Mouse (Mus musculus) E14TG2a.4 (cell line): ENCODE results near the gene Nrp1.

ENCODE experiments used
- H3K27me3 ChIP-seq: 2 replicates; pipeline ENCODE4 v1.6.1; 2014; ENCODE audit warnings: low read length, control low read depth; ENCODE audit not compliant: insufficient read depth
- H3K36me3 ChIP-seq: 2 replicates; pipeline ENCODE4 v1.6.1; 2014; ENCODE audit warnings: low read length, control low read depth; ENCODE audit not compliant: insufficient read depth
- H3K4me1 ChIP-seq: replicated peaks from 2 replicates; pipeline ENCODE4 v1.6.1; 2014; ENCODE audit warnings: low read depth, low read length, control low read depth
- H3K4me3 ChIP-seq: replicated peaks from 2 replicates; pipeline ENCODE4 v1.5.1; 2014; ENCODE audit warnings: mild to moderate bottlenecking, low read length
- H3K9me3 ChIP-seq: 2 replicates; pipeline ENCODE4 v1.6.1; 2014; ENCODE audit warnings: low read length, control low read depth
- CTCF ChIP-seq: conservative IDR thresholded peaks from 2 replicates; pipeline ENCODE4 v1.5.1; 2014; ENCODE audit warnings: low read length
- NANOG ChIP-seq: IDR thresholded peaks from 2 replicates; pipeline ENCODE4 v1.6.1; 2014; ENCODE audit warnings: borderline replicate concordance, low read length, mixed read lengths
- POU5F1 ChIP-seq: IDR thresholded peaks from 2 replicates; pipeline ENCODE4 v1.6.1; 2014; ENCODE audit warnings: low read length, borderline replicate concordance

Gene Nrp1

GRCm38 (mm10) chr8:128397441-128397840, 39.0 kb downstream of the Nrp1 start:
- H3K36me3 ChIP-seq, result no peaks in the 10 kb centered on the region
- H3K27me3 ChIP-seq, result no peaks in the 10 kb centered on the region
- no peaks in the 10 kb centered on the region for H3K9me3 ChIP-seq
- H3K4me1 ChIP-seq, result no peaks in the 10 kb centered on the region
- TF ChIP-seq NANOG (no peak), POU5F1 (no peak), CTCF (no peak)
- H3K4me3 ChIP-seq, result no peak overlapping the region

GRCm38 (mm10) chr8:128398472-128399091, 40.2 kb downstream of the Nrp1 start:
- Histone ChIP-seq H3K9me3 (no peaks in the 10 kb centered on the region), H3K4me1 (no peaks in the 10 kb centered on the region), H3K27me3 (no peaks in the 10 kb centered on the region), H3K4me3 (no peak overlapping the region), H3K36me3 (no peaks in the 10 kb centered on the region)
- TF ChIP-seq CTCF (no peak), POU5F1 (no peak), NANOG (no peak)

- no peaks in the 10 kb centered on the region for H3K4me1 ChIP-seq
- H3K27me3 ChIP-seq, result no peaks in the 10 kb centered on the region
- H3K9me3 ChIP-seq, result no peaks in the 10 kb centered on the region
- H3K36me3 ChIP-seq, result no peaks in the 10 kb centered on the region
- no peak for TF ChIP-seq CTCF
- no peak for TF ChIP-seq POU5F1
- TF ChIP-seq NANOG, result no peak
- no peak overlapping the region for H3K4me3 ChIP-seq
These were observed 41.9 kb downstream of the Nrp1 start for GRCm38 (mm10) chr8:128400286-128400685.

- Histone ChIP-seq H3K27me3 (no peaks in the 10 kb centered on the region), H3K9me3 (no peaks in the 10 kb centered on the region), H3K4me3 (no peak overlapping the region), H3K36me3 (no peaks in the 10 kb centered on the region), H3K4me1 (no peaks in the 10 kb centered on the region)
- no peak for TF ChIP-seq CTCF
- TF ChIP-seq POU5F1, result no peak
These were observed 46.5 kb downstream of the Nrp1 start for GRCm38 (mm10) chr8:128404876-128405275.

GRCm38 (mm10) chr8:128413381-128413780, 55.0 kb downstream of the Nrp1 start:
- Histone ChIP-seq H3K4me1 (no peaks in the 10 kb centered on the region), H3K36me3 (no peaks in the 10 kb centered on the region), H3K4me3 (no peak overlapping the region), H3K27me3 (no peaks in the 10 kb centered on the region), H3K9me3 (no peaks in the 10 kb centered on the region)
- TF ChIP-seq CTCF, result no peak
- no peak for TF ChIP-seq POU5F1
- no peak for TF ChIP-seq NANOG

- no peaks in the 10 kb centered on the region for H3K27me3 ChIP-seq
- TF ChIP-seq NANOG, result no peak
- no peak for TF ChIP-seq CTCF
- TF ChIP-seq POU5F1, result no peak
- no peaks in the 10 kb centered on the region for H3K4me1 ChIP-seq
- no peaks in the 10 kb centered on the region for H3K9me3 ChIP-seq
- H3K36me3 ChIP-seq, result no peaks in the 10 kb centered on the region
- H3K4me3 ChIP-seq, result no peak overlapping the region
These were observed 57.6 kb downstream of the Nrp1 start for GRCm38 (mm10) chr8:128415730-128416684.

- Histone ChIP-seq H3K36me3 (no peaks in the 10 kb centered on the region), H3K4me3 (no peak overlapping the region), H3K4me1 (no peaks in the 10 kb centered on the region), H3K9me3 (no peaks in the 10 kb centered on the region), H3K27me3 (no peaks in the 10 kb centered on the region)
- TF ChIP-seq NANOG (no peak), CTCF (no peak), POU5F1 (no peak)
These were observed 58.5 kb downstream of the Nrp1 start for GRCm38 (mm10) chr8:128416896-128417295.

GRCm38 (mm10) chr8:128417956-128418796, 59.8 kb downstream of the Nrp1 start:
- no peaks in the 10 kb centered on the region for H3K27me3 ChIP-seq
- no peak overlapping the region for H3K4me3 ChIP-seq
- no peaks in the 10 kb centered on the region for H3K4me1 ChIP-seq
- H3K36me3 ChIP-seq, result no peaks in the 10 kb centered on the region
- H3K9me3 ChIP-seq, result no peaks in the 10 kb centered on the region
- TF ChIP-seq CTCF (no peak), NANOG (no peak), POU5F1 (no peak)
